Comparison of ENCODE assay signal across 8 mouse cellular contexts in genomic region chr12:55846741-55847140, GRCm38 (mm10). TPM values are rescaled to one million over a fixed set of nuclear protein-coding genes. Genes with fewer than 3 reads are reported as not detected.
DNase-seq lines count a peak whose midpoint lies in the region; ATAC-seq and TF ChIP-seq lines count a peak whose summit lies in the region.

No protein-coding gene starts in this region.

- WGBS in intestine, postnatal 0 days: 72% methylated on average over 1 of the region's 1 CpGs
- WGBS in intestine, embryonic 16.5 days: 71% methylated on average over 1 of the region's 1 CpGs
- WGBS in stomach, postnatal 0 days: 73% methylated on average over 1 of the region's 1 CpGs

- H3K36me3 ChIP-seq in intestine, postnatal 0 days (ENCODE audit: control insufficient read depth, insufficient read depth): peaks cover 35% of the 10 kb centered on the region
- peaks cover 7% of the 10 kb centered on the region for H3K36me3 ChIP-seq in intestine, embryonic 16.5 days (ENCODE audit: control insufficient read depth, insufficient read depth, low read length)
- peaks cover 7% of the 10 kb centered on the region for H3K36me3 ChIP-seq in stomach, postnatal 0 days (ENCODE audit: control insufficient read depth, insufficient read depth, low read length)

- H3K4me2 ChIP-seq in intestine, postnatal 0 days (replicated peaks; ENCODE audit: low read depth): no peak overlapping the region
- no peak overlapping the region for H3K4me2 ChIP-seq in intestine, embryonic 16.5 days (ENCODE audit: low read depth, low read length)
- H3K4me2 ChIP-seq in stomach, postnatal 0 days (replicated peaks; ENCODE audit: low read depth): no peak overlapping the region

- H3K4me3 ChIP-seq in intestine, postnatal 0 days (ENCODE audit: low read depth, low read length): no peak overlapping the region
- no peak overlapping the region for H3K4me3 ChIP-seq in intestine, embryonic 16.5 days (ENCODE audit: low read length)
- H3K4me3 ChIP-seq in stomach, postnatal 0 days (ENCODE audit: low read depth, low read length): no peak overlapping the region

- TF ChIP-seq EP300 in stomach, postnatal 0 days (optimal IDR thresholded peaks at IDR 0.05): no peak

- H3K27me3 ChIP-seq in intestine, postnatal 0 days (replicated peaks; ENCODE audit: control insufficient read depth, insufficient read depth, low read length): no peaks in the 10 kb centered on the region
- H3K27me3 ChIP-seq in intestine, embryonic 16.5 days (replicated peaks; ENCODE audit: control insufficient read depth, insufficient read depth, low read length): no peaks in the 10 kb centered on the region
- H3K27me3 ChIP-seq in stomach, postnatal 0 days (ENCODE audit: control insufficient read depth, insufficient read depth, low read length): no peaks in the 10 kb centered on the region

- no peak for ATAC-seq in intestine, postnatal 0 days
- no peak for ATAC-seq in intestine, embryonic 16.5 days
- peak; percentile 76 to 82; a peak in 3 of 4 replicates for ATAC-seq in hematopoietic stem cell, adult 5-6 weeks (replicated peaks in 1 of 2; ENCODE audit: insufficient read depth in 1 of 2, low FRiP score in 2 of 2, low TSS enrichment in 1 of 2, low read depth in 1 of 2, poor library complexity in 2 of 2, severe bottlenecking in 2 of 2)
- ATAC-seq in stomach, postnatal 0 days (ENCODE audit: low FRiP score, low TSS enrichment): no peak

- no peak overlapping the region for H3K9ac ChIP-seq in intestine, postnatal 0 days (ENCODE audit: low read depth, low read length)
- no peak overlapping the region for H3K9ac ChIP-seq in intestine, embryonic 16.5 days (ENCODE audit: low read depth, low read length)
- H3K9ac ChIP-seq in stomach, postnatal 0 days (ENCODE audit: low read length): no peak overlapping the region

- no peaks in the 10 kb centered on the region for H3K4me1 ChIP-seq in intestine, postnatal 0 days (replicated peaks; ENCODE audit: control insufficient read depth, insufficient read depth, low read length)
- H3K4me1 ChIP-seq in intestine, embryonic 16.5 days (ENCODE audit: control insufficient read depth, insufficient read depth, low read length): 0 out of 2 replicates have a peak, but pooled peaks cover 3% of the 10 kb centered on the region
- H3K4me1 ChIP-seq in stomach, postnatal 0 days (replicated peaks; ENCODE audit: control insufficient read depth, insufficient read depth): no peaks in the 10 kb centered on the region

- intact Hi-C loops in left cerebral cortex, postnatal 14 days (cut with DNase I): no loop called here

- H3K9me3 ChIP-seq in intestine, postnatal 0 days (ENCODE audit: control insufficient read depth): no peaks in the 10 kb centered on the region
- H3K9me3 ChIP-seq in intestine, embryonic 16.5 days (ENCODE audit: control insufficient read depth, low read length): peaks cover 3% of the 10 kb centered on the region; the same call in 1 of the 2 replicates
- no peaks in the 10 kb centered on the region for H3K9me3 ChIP-seq in stomach, postnatal 0 days (ENCODE audit: control insufficient read depth, low read length)

- TF ChIP-seq CTCF in intestine, postnatal 0 days (IDR thresholded peaks at IDR 0.05; ENCODE audit: low read depth): peak; percentile 64
- peak; percentile 63 for TF ChIP-seq CTCF in stomach, postnatal 0 days (IDR thresholded peaks at IDR 0.05; ENCODE audit: low read depth)

- H3K27ac ChIP-seq in intestine, postnatal 0 days (ENCODE audit: low read depth, low read length): no peak overlapping the region
- H3K27ac ChIP-seq in intestine, embryonic 16.5 days (ENCODE audit: low read length): no peak overlapping the region
- H3K27ac ChIP-seq in stomach, postnatal 0 days (replicated peaks): no peak overlapping the region

- peak; percentile 59 to 63 for DNase-seq in B cell, adult 2 months
- peak; percentile 22 for DNase-seq in NIH3T3 (ENCODE audit: low read depth)
- DNase-seq in stomach, postnatal 0 days (ENCODE audit: low spot score): peak; percentile 26
- no peak for DNase-seq in left cerebral cortex, postnatal 14 days (ENCODE audit: low spot score in 2 of 2)
- no peak for DNase-seq in urinary bladder, adult 18-20 months (ENCODE audit: low spot score in 2 of 2)

RNA-seq across cellular contexts. Expression of gene Brms1l, which starts 10.6 kb away (rescaled TPM):
- polyA plus RNA-seq in intestine, postnatal 0 days (2015; fragmentation: Nextera tagmentation; extraction: Ambion mirVana): 10.9 and 11.9 TPM in 2 replicates
- 22.6 and 23.3 TPM in 2 replicates for polyA plus RNA-seq in intestine, embryonic 16.5 days (2015; fragmentation: Nextera tagmentation; extraction: Ambion mirVana)
- total RNA-seq in hematopoietic stem cell, adult 5-6 weeks (2017): 14.9 and 23.7 TPM in 2 replicates
- 15.5 TPM in 2 replicates for polyA plus RNA-seq in stomach, postnatal 0 days (2015; fragmentation: Nextera tagmentation; extraction: Ambion mirVana)
- total RNA-seq in left cerebral cortex, postnatal 14 days (2021): 10 to 100 TPM; 58.7 to 63.8 TPM

RNA-seq across cellular contexts. Expression of gene Ralgapa1, which starts 25.8 kb away (rescaled TPM):
- 7.7 and 7.8 TPM in 2 replicates for polyA plus RNA-seq in intestine, postnatal 0 days (2015; fragmentation: Nextera tagmentation; extraction: Ambion mirVana)
- polyA plus RNA-seq in intestine, embryonic 16.5 days (2015; fragmentation: Nextera tagmentation; extraction: Ambion mirVana): 6.6 and 7.4 TPM in 2 replicates
- 50.8 and 62.3 TPM in 2 replicates for total RNA-seq in hematopoietic stem cell, adult 5-6 weeks (2017)
- polyA plus RNA-seq in stomach, postnatal 0 days (2015; fragmentation: Nextera tagmentation; extraction: Ambion mirVana): 7.9 and 8.8 TPM in 2 replicates
- 100 to 1,000 TPM; 112 to 126 TPM for total RNA-seq in left cerebral cortex, postnatal 14 days (2021)

Comparison
In these comparisons a context has a peak if more than half of its experiments do, and no peak if none do; other contexts are left out.
1. ATAC-seq: peak in hematopoietic stem cell, adult 5-6 weeks (2 of 2); none in intestine, postnatal 0 days (single experiment), intestine, embryonic 16.5 days (single experiment) and stomach, postnatal 0 days (single experiment).
2. DNase-seq: peak in B cell, adult 2 months (2 of 2), NIH3T3 (single experiment) and stomach, postnatal 0 days (single experiment); none in left cerebral cortex, postnatal 14 days (0 of 2) and urinary bladder, adult 18-20 months (0 of 2).